Mouse (Mus musculus) embryo, embryonic 10 days (tissue): ENCODE measurements around the gene Cep112.
A peak's percentile ranks its signal among the peaks of the same experiment; 100 is the strongest.
"Not testable (repeated sequence)": the region's sequence is repeated elsewhere in the genome, so short reads cannot be mapped to it uniquely, and the experiment has no call there.

Source experiments
- DNase-seq: peaks from one replicate; pipeline ENCODE4 v3.0.0-alpha.2; 2015; ENCODE audit warnings: low spot score

Gene Cep112

GRCm38 (mm10) chr11:108799695-108800094 lies 374.7 kb downstream of the Cep112 start:
- no peak for DNase-seq

GRCm38 (mm10) chr11:108804030-108804429 lies 379.0 kb downstream of the Cep112 start:
- DNase-seq: no peak

- DNase-seq: no peak
These were observed 381.0 kb downstream of the Cep112 start for GRCm38 (mm10) chr11:108805947-108806346.

GRCm38 (mm10) chr11:108809626-108810025 lies 384.6 kb downstream of the Cep112 start:
- no peak for DNase-seq

GRCm38 (mm10) chr11:108821771-108822170 lies 396.8 kb downstream of the Cep112 start:
- DNase-seq: no peak

GRCm38 (mm10) chr11:108822257-108822656 lies 397.3 kb downstream of the Cep112 start:
- DNase-seq: no peak

GRCm38 (mm10) chr11:108827321-108827720 lies 402.3 kb downstream of the Cep112 start:
- DNase-seq: no peak

GRCm38 (mm10) chr11:108828374-108829025 lies 403.5 kb downstream of the Cep112 start:
- DNase-seq: no peak

- peak; percentile 33 for DNase-seq
These were observed 411.7 kb downstream of the Cep112 start for GRCm38 (mm10) chr11:108836706-108837105.

- no peak for DNase-seq
These were observed 415.2 kb downstream of the Cep112 start for GRCm38 (mm10) chr11:108840195-108840594.

GRCm38 (mm10) chr11:108842765-108843164 lies 417.8 kb downstream of the Cep112 start:
- no peak for DNase-seq

GRCm38 (mm10) chr11:108845971-108846370 lies 421.0 kb downstream of the Cep112 start:
- no peak for DNase-seq

GRCm38 (mm10) chr11:108846479-108846878 lies 421.5 kb downstream of the Cep112 start:
- no peak for DNase-seq

GRCm38 (mm10) chr11:108851771-108852170 lies 426.8 kb downstream of the Cep112 start:
- DNase-seq: no peak

- DNase-seq: no peak
These were observed 432.3 kb downstream of the Cep112 start for GRCm38 (mm10) chr11:108857254-108857653.

- DNase-seq: peak; percentile 31
These were observed 432.8 kb downstream of the Cep112 start for GRCm38 (mm10) chr11:108857678-108858338.

- no peak for DNase-seq
These were observed 433.4 kb downstream of the Cep112 start for GRCm38 (mm10) chr11:108858339-108858804.

GRCm38 (mm10) chr11:108858846-108859245 lies 433.9 kb downstream of the Cep112 start:
- no peak for DNase-seq

- DNase-seq: no peak
These were observed 437.4 kb downstream of the Cep112 start for GRCm38 (mm10) chr11:108862360-108862759.

- DNase-seq: no peak
These were observed 440.8 kb downstream of the Cep112 start for GRCm38 (mm10) chr11:108865746-108866145.

GRCm38 (mm10) chr11:108867538-108867937 lies 442.5 kb downstream of the Cep112 start:
- DNase-seq: no peak

- not testable (repeated sequence) for DNase-seq
These were observed 446.3 kb downstream of the Cep112 start for GRCm38 (mm10) chr11:108871284-108871683.

GRCm38 (mm10) chr11:108871748-108872147 lies 446.8 kb downstream of the Cep112 start:
- no peak for DNase-seq
